Comparison of ENCODE assay signal across 8 mouse cellular contexts in the genomic region with DNA sequence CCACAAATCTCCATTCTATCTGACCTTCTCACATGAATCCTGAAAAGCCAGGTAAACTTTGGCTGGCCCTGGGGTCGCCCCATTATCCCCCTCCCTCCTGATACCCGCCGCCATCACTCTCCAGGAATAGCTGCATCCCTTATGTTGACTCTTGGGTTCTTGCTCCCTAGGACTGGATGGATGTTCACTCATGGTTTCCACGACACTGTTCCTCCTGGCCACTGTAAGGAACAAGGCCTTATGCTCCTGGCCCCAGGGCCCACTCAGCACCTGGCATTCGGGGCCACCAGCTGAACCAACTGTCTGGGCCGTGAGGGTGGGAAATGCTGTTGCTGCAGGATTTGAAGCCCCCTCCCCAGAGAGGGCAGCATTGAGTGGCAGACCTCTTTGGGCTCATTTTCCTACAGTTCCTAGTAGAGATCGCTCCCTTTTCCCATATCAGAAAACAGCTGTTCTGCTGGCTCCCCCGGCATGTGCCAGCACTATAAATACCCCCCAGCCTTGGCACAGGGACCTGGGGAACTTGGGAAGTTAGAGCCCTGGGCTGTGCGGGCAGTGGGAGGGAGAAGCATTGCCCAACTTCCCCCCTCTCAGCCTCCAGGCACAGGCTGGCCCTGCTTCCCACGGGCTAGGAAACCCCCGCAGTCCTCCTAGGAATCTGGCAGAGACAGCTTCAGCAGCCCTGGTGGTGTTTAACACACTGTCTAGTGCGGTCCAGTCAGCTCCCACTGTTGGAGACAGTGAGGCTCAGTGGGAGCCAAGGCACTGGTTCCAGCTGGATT.
DNase-seq lines count a peak whose midpoint lies in the region; ATAC-seq and TF ChIP-seq lines count a peak whose summit lies in the region.

No protein-coding gene starts in this region.

- intact Hi-C loops in heart, postnatal 25 days (cut with DNase I): no loop called here

- no peaks in the 10 kb centered on the region for H3K9me3 ChIP-seq in limb, embryonic 13.5 days
- no peaks in the 10 kb centered on the region for H3K9me3 ChIP-seq in stomach, embryonic 15.5 days

- TF ChIP-seq CTCF in kidney, adult 2 months (conservative IDR thresholded peaks at IDR 0.05; ENCODE audit: insufficient read depth, insufficient read length, low read depth, low read length): no peak

- no peak for ATAC-seq in limb, embryonic 13.5 days (ENCODE audit: low FRiP score, low read depth)
- ATAC-seq in stomach, embryonic 15.5 days (ENCODE audit: insufficient read depth, low FRiP score, low read depth): peak; percentile 81

- H3K4me2 ChIP-seq in limb, embryonic 13.5 days (replicated peaks): no peak overlapping the region
- H3K4me2 ChIP-seq in stomach, embryonic 15.5 days: no peak overlapping the region

- no peak overlapping the region for H3K9ac ChIP-seq in limb, embryonic 13.5 days
- H3K9ac ChIP-seq in stomach, embryonic 15.5 days: no peak overlapping the region

- 67% methylated on average over 12 of the region's 12 CpGs for WGBS in limb, embryonic 13.5 days
- WGBS in stomach, embryonic 15.5 days: 66% methylated on average over 12 of the region's 12 CpGs
- WGBS in kidney, adult 2 months: 81% methylated on average over 12 of the region's 12 CpGs

- H3K4me1 ChIP-seq in limb, embryonic 13.5 days: peaks cover 31% of the 10 kb centered on the region
- 0 out of 2 replicates have a peak, but pooled peaks cover 4% of the 10 kb centered on the region for H3K4me1 ChIP-seq in stomach, embryonic 15.5 days
- no peaks in the 10 kb centered on the region for H3K4me1 ChIP-seq in kidney, adult 2 months (ENCODE audit: control insufficient read depth, insufficient read depth, low read length)

- no peaks in the 10 kb centered on the region for H3K36me3 ChIP-seq in limb, embryonic 13.5 days
- H3K36me3 ChIP-seq in stomach, embryonic 15.5 days: no peaks in the 10 kb centered on the region
- no peaks in the 10 kb centered on the region for H3K36me3 ChIP-seq in kidney, adult 2 months (ENCODE audit: control insufficient read depth, insufficient read depth, low read length)

- TF ChIP-seq POLR2A in kidney, adult 2 months (IDR thresholded peaks at IDR 0.05; ENCODE audit: low read depth, low read length): no peak

- no peak overlapping the region for H3K4me3 ChIP-seq in limb, embryonic 13.5 days
- H3K4me3 ChIP-seq in stomach, embryonic 15.5 days (replicated peaks): no peak overlapping the region
- no peak overlapping the region for H3K4me3 ChIP-seq in kidney, adult 2 months (ENCODE audit: insufficient read depth, low read depth, low read length)

- peak overlapping the region; percentile 15; the same call in 1 of the 2 replicates for H3K27ac ChIP-seq in limb, embryonic 13.5 days
- peak overlapping the region; percentile 32; the same call in 1 of the 2 replicates for H3K27ac ChIP-seq in stomach, embryonic 15.5 days
- no peak overlapping the region for H3K27ac ChIP-seq in kidney, adult 2 months (ENCODE audit: insufficient read depth, low read depth, low read length)

- DNase-seq in kidney, postnatal 10 days: peak; percentile 50
- no peak for DNase-seq in kidney, adult 11 months
- DNase-seq in frontal cortex, postnatal 14 days (ENCODE audit: low spot score in 2 of 2): peak; percentile 55 to 65
- DNase-seq in heart, postnatal 25 days (ENCODE audit: low spot score): peak; percentile 72
- no peak for DNase-seq in spleen, postnatal 10 days (ENCODE audit: low spot score in 2 of 2)
- DNase-seq in kidney, adult 2 months: no peak

- no peaks in the 10 kb centered on the region for H3K27me3 ChIP-seq in limb, embryonic 13.5 days
- H3K27me3 ChIP-seq in stomach, embryonic 15.5 days (replicated peaks): no peaks in the 10 kb centered on the region
- H3K27me3 ChIP-seq in kidney, adult 2 months (replicated peaks; ENCODE audit: control insufficient read depth, insufficient read depth, low read length): no peaks in the 10 kb centered on the region

Comparison
In these comparisons a context has a peak if more than half of its experiments do, and no peak if none do; other contexts are left out.
1. DNase-seq: peak in kidney, postnatal 10 days (single experiment), frontal cortex, postnatal 14 days (2 of 2) and heart, postnatal 25 days (single experiment); none in kidney, adult 11 months (single experiment), spleen, postnatal 10 days (0 of 2) and kidney, adult 2 months (single experiment).